Mouse (Mus musculus): ENCODE measurements at regions not wholly inside any gene's neighbourhood (a gene's known extent, or its start where the extent isn't known, plus 50 kb on each side); places are given as distances from the start of the nearest gene placed in this dataset.

GRCm38 (mm10) chr3:78907778-78908177 is 378.5 kb downstream of the Rapgef2 start:
- TF ChIP-seq CTCF (IDR thresholded peaks at IDR 0.05; ENCODE audit: borderline replicate concordance, insufficient read depth, low read length) = no peak
- TF ChIP-seq POLR2A (IDR thresholded peaks at IDR 0.05; ENCODE audit: low read depth, low read length) = no peak

Measured in embryonic fibroblast, embryonic 13.5 days (primary cell).